Mouse (Mus musculus): ENCODE data around the gene Cyp1b1. TPM values are rescaled to one million over a fixed set of nuclear protein-coding genes. Genes with fewer than 3 reads are reported as not detected.

The Cyp1b1 gene
- polyA plus RNA-seq, 1 experiment from 2014 or later, result 6.1 TPM

GRCm38 (mm10) chr17:79658863-79659262, 56.0 kb downstream of the Cyp1b1 start:
- no peak for DNase-seq (ENCODE audit: low spot score)
- Histone ChIP-seq H3K9me3 (no peaks in the 10 kb centered on the region), H3K27ac (0 out of 2 replicates have a peak overlapping the region, but pooled peaks have one; percentile 4), H3K4me1 (0 out of 2 replicates have a peak, but pooled peaks cover 8% of the 10 kb centered on the region), H3K4me3 (no peak overlapping the region), H3K36me3 (no peaks in the 10 kb centered on the region), H3K27me3 (ENCODE audit: insufficient read depth, poor library complexity, severe bottlenecking) (no peaks in the 10 kb centered on the region)
- 70% methylated on average over 8 of the region's 8 CpGs for WGBS

GRCm38 (mm10) chr17:79658452-79658851, 56.4 kb downstream of the Cyp1b1 start:
- H3K27ac ChIP-seq, result no peak overlapping the region
- no peak overlapping the region for H3K4me3 ChIP-seq
- H3K36me3 ChIP-seq, result no peaks in the 10 kb centered on the region
- H3K27me3 ChIP-seq (ENCODE audit: insufficient read depth, poor library complexity, severe bottlenecking), result no peaks in the 10 kb centered on the region
- no peaks in the 10 kb centered on the region for H3K9me3 ChIP-seq
- no peak for DNase-seq (ENCODE audit: low spot score)
- H3K4me1 ChIP-seq, result 0 out of 2 replicates have a peak, but pooled peaks cover 8% of the 10 kb centered on the region
- WGBS, result 19% methylated on average over 3 of the region's 3 CpGs

GRCm38 (mm10) chr17:79657785-79658184, 57.1 kb downstream of the Cyp1b1 start:
- DNase-seq (ENCODE audit: low spot score), result peak; percentile 78
- no peaks in the 10 kb centered on the region for H3K27me3 ChIP-seq (ENCODE audit: insufficient read depth, poor library complexity, severe bottlenecking)
- no peaks in the 10 kb centered on the region for H3K9me3 ChIP-seq
- H3K4me1 ChIP-seq, result 0 out of 2 replicates have a peak, but pooled peaks cover 8% of the 10 kb centered on the region
- H3K27ac ChIP-seq, result 0 out of 2 replicates have a peak overlapping the region, but pooled peaks have one; percentile 36
- H3K36me3 ChIP-seq, result peaks cover 3% of the 10 kb centered on the region; the same call in 1 of the 2 replicates
- H3K4me3 ChIP-seq, result no peak overlapping the region
- WGBS, result 42% methylated on average over 9 of the region's 9 CpGs

DNA sequence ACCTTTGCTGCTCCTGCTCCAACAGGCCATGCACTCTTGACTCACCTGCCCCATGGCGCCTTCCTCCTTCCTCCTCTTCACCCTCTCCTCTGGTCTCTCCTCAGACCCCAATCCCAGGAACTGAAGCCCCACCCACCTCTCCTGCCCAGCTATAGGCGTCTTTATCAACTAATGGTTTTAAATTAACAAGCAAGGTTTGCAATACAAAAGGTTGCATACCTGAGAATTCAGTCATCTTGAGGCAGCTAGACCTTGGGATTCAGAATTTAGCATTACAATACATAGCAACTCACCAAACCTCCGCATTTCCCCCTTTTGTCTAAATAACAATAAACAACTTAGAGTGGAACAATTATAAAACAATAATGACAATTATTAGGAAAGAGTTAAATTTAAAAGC, 60.7 kb downstream of the Cyp1b1 start:
- no peaks in the 10 kb centered on the region for H3K9me3 ChIP-seq
- H3K27ac ChIP-seq, result no peak overlapping the region
- peaks cover 3% of the 10 kb centered on the region; the same call in 1 of the 2 replicates for H3K36me3 ChIP-seq
- 0 out of 2 replicates have a peak, but pooled peaks cover 8% of the 10 kb centered on the region for H3K4me1 ChIP-seq
- no peaks in the 10 kb centered on the region for H3K27me3 ChIP-seq (ENCODE audit: insufficient read depth, poor library complexity, severe bottlenecking)
- 72% methylated on average over 3 of the region's 3 CpGs for WGBS
- DNase-seq (ENCODE audit: low spot score), result no peak
- H3K4me3 ChIP-seq, result no peak overlapping the region

DNA sequence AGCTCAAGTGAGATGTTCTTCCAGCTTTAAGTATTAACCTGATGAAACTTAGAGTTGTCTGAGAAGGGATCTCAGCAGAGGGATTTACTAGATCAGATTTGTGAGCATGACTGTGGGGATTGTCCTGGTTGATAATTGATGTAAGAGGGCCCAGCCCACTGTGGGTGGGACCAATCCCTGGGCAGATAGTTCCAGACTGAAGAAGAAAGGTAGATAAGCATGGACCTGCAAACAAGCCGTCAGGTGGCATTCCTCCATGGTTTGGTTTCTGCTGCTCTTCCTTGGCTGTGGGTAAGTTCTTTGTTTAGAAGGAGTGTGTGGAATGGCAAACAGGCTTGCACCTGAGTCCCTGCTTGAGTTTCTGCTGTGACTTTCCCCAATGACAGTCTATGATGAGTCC, 61.7 kb downstream of the Cyp1b1 start:
- H3K27me3 ChIP-seq (ENCODE audit: insufficient read depth, poor library complexity, severe bottlenecking), result no peaks in the 10 kb centered on the region
- no peak overlapping the region for H3K4me3 ChIP-seq

More for the DNA sequence above, 61.7 kb downstream of the Cyp1b1 start:
- Histone ChIP-seq H3K4me1 (0 out of 2 replicates have a peak, but pooled peaks cover 5% of the 10 kb centered on the region), H3K9me3 (no peaks in the 10 kb centered on the region), H3K36me3 (peaks cover 3% of the 10 kb centered on the region; the same call in 1 of the 2 replicates), H3K27ac (no peak overlapping the region)
- no peak for DNase-seq (ENCODE audit: low spot score)
- WGBS, result 89% methylated on average over 1 of the region's 1 CpGs

Other genes starting within 250 kb of the Cyp1b1 start
- gene Rmdn2, start 103.2 kb downstream of the Cyp1b1 start, polyA plus RNA-seq (2016; fragmentation: Nextera tagmentation; extraction: Ambion mirVana), result 16.7 and 18.6 TPM in 2 replicates
- 36.4 and 39.1 TPM in 2 replicates for gene Atl2, start 181.1 kb upstream of the Cyp1b1 start, polyA plus RNA-seq (2016; fragmentation: Nextera tagmentation; extraction: Ambion mirVana)

Data from heart, embryonic 10.5 days (tissue).